Mouse (Mus musculus) spleen, adult 2 months (tissue): ENCODE results near the gene Nars2.

Source experiments
- CTCF ChIP-seq: fragments of 200-500 bp; IDR thresholded peaks from 2 replicates; pipeline ENCODE4 v1.5.1; 2011; ENCODE audit warnings: mild to moderate bottlenecking, inconsistent platforms; ENCODE audit not compliant: insufficient read depth, insufficient read length, insufficient replicate concordance; ENCODE audit errors: extremely low read depth
- POLR2A ChIP-seq: fragments of 200-500 bp; IDR thresholded peaks from 2 replicates; pipeline ENCODE4 v1.6.1; 2011; ENCODE audit warnings: low read depth, low read length, inconsistent platforms

GRCm38 (mm10) chr7:96906216-96906615 is 45.1 kb upstream of the Nars2 start:
- no peak for TF ChIP-seq CTCF
- TF ChIP-seq POLR2A = no peak
